Mouse (Mus musculus) forebrain, embryonic 16.5 days (tissue): ENCODE measurements around the gene Disp1. TPM values are rescaled to one million over a fixed set of nuclear protein-coding genes. Genes with fewer than 3 reads are reported as not detected.

ENCODE experiments used
- ATAC-seq: fragments of 200-750 bp; cut with Nextera tagmentation; 2 replicates; pipeline ENCODE4 v1.8.0; 2017; ENCODE audit warnings: mild to moderate bottlenecking, moderate library complexity
- H3K27ac ChIP-seq: fragments of 300-500 bp; sonication (generic); 2 replicates; pipeline ENCODE4 v1.5.1; 2014; ENCODE audit warnings: low read length, control low read depth
- H3K27me3 ChIP-seq: fragments of 300-500 bp; sonication (generic); replicated peaks from 2 replicates; pipeline ENCODE4 v1.6.1; 2014; ENCODE audit warnings: low read length; ENCODE audit not compliant: control insufficient read depth, insufficient read depth
- H3K36me3 ChIP-seq: fragments of 300-500 bp; sonication (generic); 2 replicates; pipeline ENCODE4 v1.6.1; 2014; ENCODE audit not compliant: control insufficient read depth, insufficient read depth
- H3K4me1 ChIP-seq: fragments of 300-500 bp; sonication (generic); replicated peaks from 2 replicates; pipeline ENCODE4 v1.6.1; 2014; ENCODE audit warnings: low read length; ENCODE audit not compliant: control insufficient read depth, insufficient read depth
- H3K4me2 ChIP-seq: fragments of 300-500 bp; sonication (generic); 2 replicates; pipeline ENCODE4 v1.6.1; 2014; ENCODE audit warnings: mild to moderate bottlenecking, low read length, control low read depth
- H3K4me3 ChIP-seq: fragments of 300-500 bp; sonication (generic); replicated peaks from 2 replicates; pipeline ENCODE4 v1.5.1; 2014; ENCODE audit warnings: mild to moderate bottlenecking, low read length, control low read depth
- H3K9ac ChIP-seq: fragments of 300-500 bp; sonication (generic); replicated peaks from 2 replicates; pipeline ENCODE4 v1.6.1; 2014; ENCODE audit warnings: low read depth, low read length, control low read depth
- H3K9me3 ChIP-seq: fragments of 300-500 bp; sonication (generic); 2 replicates; pipeline ENCODE4 v1.6.1; 2016; ENCODE audit warnings: low read length; ENCODE audit not compliant: control insufficient read depth
- WGBS: fragments of 180-500 bp; shearing (Covaris S2); extraction: QIAGEN DNeasy Blood & Tissue Kit; methylation state at CpG from one replicate; pipeline ENCODE4 v1.1.7; 2014; 5-methylcytosine and 5-hydroxymethylcytosine counted together
- polyA plus RNA-seq: library from polyadenylated mRNA; unstranded; fragments of >200 nt; fragmentation: Nextera tagmentation; extraction: Ambion mirVana; gene quantifications from 2 replicates; pipeline ENCODE4 v1.2.1, GENCODE M21; 2015

The Disp1 gene
- polyA plus RNA-seq, 1 experiment from 2014 or later = 6.4 TPM

GRCm38 (mm10) chr1:183069954-183070649 lies 151.2 kb downstream of the Disp1 start:
- Histone ChIP-seq H3K4me1 (no peaks in the 10 kb centered on the region), H3K9ac (no peak overlapping the region), H3K36me3 (no peaks in the 10 kb centered on the region), H3K27ac (no peak overlapping the region), H3K4me3 (no peak overlapping the region), H3K27me3 (peaks cover 4% of the 10 kb centered on the region), H3K9me3 (no peaks in the 10 kb centered on the region), H3K4me2 (no peak overlapping the region)
- WGBS = 66% methylated on average over 8 of the region's 8 CpGs
- ATAC-seq = no peak

- Histone ChIP-seq H3K4me3 (no peak overlapping the region), H3K9ac (no peak overlapping the region), H3K27me3 (peaks cover 4% of the 10 kb centered on the region), H3K9me3 (no peaks in the 10 kb centered on the region), H3K27ac (no peak overlapping the region), H3K4me1 (no peaks in the 10 kb centered on the region), H3K36me3 (no peaks in the 10 kb centered on the region), H3K4me2 (no peak overlapping the region)
- no peak for ATAC-seq
- 75% methylated on average over 7 of the region's 7 CpGs for WGBS
Measured at GRCm38 (mm10) chr1:183067807-183068206, 153.5 kb downstream of the Disp1 start.

- WGBS = 66% methylated on average over 4 of the region's 4 CpGs
- Histone ChIP-seq H3K9me3 (no peaks in the 10 kb centered on the region), H3K4me3 (no peak overlapping the region), H3K36me3 (no peaks in the 10 kb centered on the region), H3K27ac (no peak overlapping the region), H3K9ac (no peak overlapping the region), H3K4me1 (no peaks in the 10 kb centered on the region), H3K4me2 (no peak overlapping the region), H3K27me3 (peaks cover 6% of the 10 kb centered on the region)
- no peak for ATAC-seq
Measured at GRCm38 (mm10) chr1:183066981-183067380, 154.3 kb downstream of the Disp1 start.

- Histone ChIP-seq H3K27ac (no peak overlapping the region), H3K9ac (no peak overlapping the region), H3K4me3 (no peak overlapping the region), H3K9me3 (no peaks in the 10 kb centered on the region), H3K4me2 (no peak overlapping the region), H3K4me1 (no peaks in the 10 kb centered on the region), H3K36me3 (no peaks in the 10 kb centered on the region), H3K27me3 (peaks cover 5% of the 10 kb centered on the region; the same call in 1 of the 2 replicates)
- ATAC-seq = no peak
- WGBS = 73% methylated on average over 2 of the region's 2 CpGs
Measured at GRCm38 (mm10) chr1:183060611-183061010, 160.7 kb downstream of the Disp1 start.

GRCm38 (mm10) chr1:183056289-183056655 lies 165.1 kb downstream of the Disp1 start:
- Histone ChIP-seq H3K4me2 (no peak overlapping the region), H3K27ac (no peak overlapping the region), H3K27me3 (peaks cover 3% of the 10 kb centered on the region; the same call in 1 of the 2 replicates), H3K36me3 (no peaks in the 10 kb centered on the region), H3K9ac (no peak overlapping the region), H3K4me1 (0 out of 2 replicates have a peak, but pooled peaks cover 2% of the 10 kb centered on the region), H3K4me3 (no peak overlapping the region), H3K9me3 (no peaks in the 10 kb centered on the region)
- WGBS = 48% methylated on average over 3 of the region's 3 CpGs
- ATAC-seq = no peak

- Histone ChIP-seq H3K4me1 (0 out of 2 replicates have a peak, but pooled peaks cover 2% of the 10 kb centered on the region), H3K4me3 (no peak overlapping the region), H3K4me2 (no peak overlapping the region), H3K36me3 (no peaks in the 10 kb centered on the region), H3K9me3 (no peaks in the 10 kb centered on the region), H3K27ac (no peak overlapping the region), H3K27me3 (peaks cover 3% of the 10 kb centered on the region; the same call in 1 of the 2 replicates), H3K9ac (no peak overlapping the region)
- no peak for ATAC-seq
- WGBS = 54% methylated on average over 2 of the region's 2 CpGs
Measured at GRCm38 (mm10) chr1:183055608-183056288, 165.6 kb downstream of the Disp1 start.

- H3K9ac ChIP-seq = no peak overlapping the region
- no peaks in the 10 kb centered on the region for H3K36me3 ChIP-seq
- H3K27me3 ChIP-seq = no peaks in the 10 kb centered on the region; the same call in 1 of the 2 replicates
- H3K4me3 ChIP-seq = no peak overlapping the region
- peaks cover 11% of the 10 kb centered on the region for H3K4me1 ChIP-seq
- H3K9me3 ChIP-seq = no peaks in the 10 kb centered on the region
- H3K27ac ChIP-seq = no peak overlapping the region
- H3K4me2 ChIP-seq = no peak overlapping the region
- WGBS = 86% methylated on average over 7 of the region's 7 CpGs
- ATAC-seq = no peak
Measured at GRCm38 (mm10) chr1:183052663-183053062, 168.7 kb downstream of the Disp1 start.

GRCm38 (mm10) chr1:183049295-183049694 lies 172.0 kb downstream of the Disp1 start:
- WGBS = 67% methylated on average over 6 of the region's 6 CpGs
- Histone ChIP-seq H3K9ac (no peak overlapping the region), H3K9me3 (no peaks in the 10 kb centered on the region), H3K4me1 (peaks cover 22% of the 10 kb centered on the region), H3K36me3 (no peaks in the 10 kb centered on the region), H3K27ac (no peak overlapping the region), H3K4me2 (no peak overlapping the region), H3K4me3 (no peak overlapping the region), H3K27me3 (peaks cover 10% of the 10 kb centered on the region)
- ATAC-seq = peak; percentile 39; the same call in 1 of the 2 replicates

GRCm38 (mm10) chr1:183047913-183048523 lies 173.3 kb downstream of the Disp1 start:
- Histone ChIP-seq H3K9me3 (no peaks in the 10 kb centered on the region), H3K9ac (no peak overlapping the region), H3K27me3 (peaks cover 17% of the 10 kb centered on the region), H3K4me3 (no peak overlapping the region), H3K36me3 (no peaks in the 10 kb centered on the region), H3K4me1 (peaks cover 22% of the 10 kb centered on the region), H3K27ac (no peak overlapping the region), H3K4me2 (no peak overlapping the region)
- peak; percentile 34; the same call in 1 of the 2 replicates for ATAC-seq
- 26% methylated on average over 5 of the region's 5 CpGs for WGBS
